Mouse (Mus musculus): ENCODE data around the gene Nek2.

The Nek2 gene

DNA sequence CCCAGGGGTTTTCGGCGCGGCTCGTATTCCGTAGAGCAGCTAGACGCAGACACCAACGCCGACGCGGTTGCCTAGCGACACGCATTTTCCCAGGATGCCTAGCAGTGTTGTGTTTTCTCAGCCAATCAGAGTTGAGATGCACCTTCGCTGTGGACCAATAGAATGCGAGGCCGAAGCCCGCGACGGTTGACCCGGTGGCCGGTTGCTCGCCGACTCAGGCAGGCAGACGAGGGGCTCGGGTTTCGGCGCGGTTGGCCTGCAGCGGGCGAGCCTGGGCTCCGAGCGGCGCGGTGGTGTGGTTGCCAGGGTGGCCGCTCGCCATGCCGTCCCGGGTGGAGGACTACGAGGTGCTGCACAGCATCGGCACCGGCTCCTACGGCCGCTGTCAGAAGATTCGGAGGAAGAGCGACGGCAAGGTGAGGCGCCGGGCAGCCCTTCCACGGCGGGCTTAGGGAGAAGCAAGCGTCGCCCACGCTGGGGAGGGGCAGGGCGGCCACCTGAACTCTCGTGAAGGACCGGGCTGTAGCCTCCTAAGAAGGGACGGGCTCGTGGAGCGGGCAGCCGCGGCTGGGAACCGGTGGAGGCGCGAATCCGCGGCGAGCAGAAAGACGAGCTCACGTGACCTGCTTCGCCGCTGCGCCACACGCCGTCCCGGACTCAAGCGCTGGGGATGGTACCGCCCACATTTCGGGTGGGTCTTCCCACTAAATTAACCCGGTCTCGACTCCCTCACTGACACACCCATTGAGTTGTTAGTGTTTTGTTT lies at the start of gene Nek2:
Gene Nek2 (plus strand): TSS at position 119 of the 766 bp plus-strand sequence.
- DNase-seq (ENCODE audit: low spot score): peak; percentile 98

DNA sequence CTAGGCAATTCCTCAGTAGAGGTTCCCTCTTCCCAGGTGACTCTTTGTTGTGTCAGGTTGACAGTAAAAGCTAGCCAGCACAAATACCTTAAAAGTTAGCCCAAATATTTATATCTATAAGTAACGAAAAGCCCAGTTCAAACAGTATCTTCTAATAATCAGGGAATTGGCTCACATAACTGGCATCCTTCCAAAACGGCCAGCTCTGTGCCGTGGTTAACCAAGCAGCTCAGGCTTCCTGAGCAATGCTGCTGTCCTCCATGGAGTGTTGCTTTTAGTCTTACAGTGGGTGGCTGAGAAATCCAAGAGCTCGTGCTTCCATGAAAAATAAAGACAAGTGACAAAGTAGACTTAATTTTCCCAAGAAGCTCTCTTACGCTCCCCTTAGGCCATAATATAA lies 47.1 kb upstream of the Nek2 start:
- no peak for DNase-seq (ENCODE audit: low spot score)

DNA sequence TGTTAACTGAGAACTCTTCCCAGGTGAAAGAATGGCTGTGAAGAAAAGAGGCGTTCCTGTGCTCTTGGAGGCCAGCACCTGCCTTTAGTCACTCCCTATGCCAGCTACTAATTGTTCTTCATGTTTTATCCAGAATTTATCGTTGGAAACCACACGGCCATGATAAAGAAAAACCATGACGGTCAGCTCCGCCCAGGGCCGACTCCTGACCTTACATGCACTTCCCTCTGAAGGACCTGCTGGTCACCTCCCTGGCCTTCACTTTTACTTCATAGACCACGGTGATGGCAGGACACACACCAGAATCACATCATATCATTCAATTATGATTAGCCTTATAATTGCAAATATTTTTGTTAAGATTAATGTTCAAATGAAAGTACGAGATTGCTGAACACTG lies 46.1 kb upstream of the Nek2 start:
- DNase-seq (ENCODE audit: low spot score): no peak

DNA sequence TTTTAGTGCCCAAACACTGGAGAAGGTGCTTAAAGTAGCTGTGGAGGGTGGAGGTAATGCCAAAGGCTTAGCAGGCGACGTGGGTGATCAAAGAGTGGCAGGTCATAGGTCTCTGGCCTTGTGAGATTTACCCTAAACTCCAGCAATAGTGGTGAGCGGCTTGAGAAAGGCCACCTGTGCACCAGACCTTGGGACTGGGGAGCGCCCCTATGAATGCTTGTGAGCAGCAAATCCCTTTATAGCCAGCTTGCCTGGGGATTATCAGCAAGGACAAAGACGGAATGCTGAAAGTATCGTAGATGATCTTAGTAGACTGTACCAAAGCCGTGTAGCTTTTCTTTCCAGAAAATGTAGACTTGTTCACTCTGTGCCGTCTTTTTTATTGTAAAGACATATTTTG lies 43.7 kb upstream of the Nek2 start:
- DNase-seq (ENCODE audit: low spot score): no peak

DNA sequence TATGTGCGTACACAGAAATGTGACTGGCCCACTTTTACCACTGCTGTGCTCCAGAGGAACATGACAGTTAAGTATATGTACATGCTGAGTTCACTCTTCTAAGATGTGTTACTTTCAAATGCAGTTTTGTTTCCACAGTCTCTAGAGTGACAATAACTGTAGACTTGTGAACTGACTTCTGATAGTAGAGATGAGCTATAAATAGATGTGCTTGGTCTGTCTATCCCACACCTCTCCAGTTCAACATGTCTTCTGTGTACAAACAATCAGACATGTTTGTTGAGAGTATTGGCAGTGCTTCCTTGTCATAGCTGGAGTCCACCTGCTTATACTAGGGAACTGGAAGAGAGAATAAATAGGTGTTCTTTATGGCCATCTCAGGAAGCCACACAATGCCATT lies 40.8 kb upstream of the Nek2 start:
- DNase-seq (ENCODE audit: low spot score): no peak

DNA sequence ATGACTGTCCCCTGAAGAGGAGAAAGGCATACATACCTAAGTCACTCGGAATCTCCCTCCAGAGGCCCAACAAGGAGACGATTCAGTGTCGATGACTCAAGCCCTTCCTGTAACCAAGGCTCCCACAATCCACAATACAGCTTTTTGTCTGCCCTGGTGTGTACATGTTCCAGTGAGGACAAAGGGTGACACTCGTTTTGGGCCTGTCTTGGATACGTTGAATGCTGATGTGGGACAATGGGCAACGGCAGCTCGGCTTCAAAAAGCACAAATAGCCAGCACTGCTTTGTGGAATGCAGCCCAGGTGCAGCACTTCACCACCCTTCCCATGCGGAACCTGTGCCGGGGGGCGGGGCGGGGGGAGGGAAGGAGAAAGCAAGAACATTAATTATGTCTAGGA lies 36.1 kb upstream of the Nek2 start:
- no peak for DNase-seq (ENCODE audit: low spot score)

DNA sequence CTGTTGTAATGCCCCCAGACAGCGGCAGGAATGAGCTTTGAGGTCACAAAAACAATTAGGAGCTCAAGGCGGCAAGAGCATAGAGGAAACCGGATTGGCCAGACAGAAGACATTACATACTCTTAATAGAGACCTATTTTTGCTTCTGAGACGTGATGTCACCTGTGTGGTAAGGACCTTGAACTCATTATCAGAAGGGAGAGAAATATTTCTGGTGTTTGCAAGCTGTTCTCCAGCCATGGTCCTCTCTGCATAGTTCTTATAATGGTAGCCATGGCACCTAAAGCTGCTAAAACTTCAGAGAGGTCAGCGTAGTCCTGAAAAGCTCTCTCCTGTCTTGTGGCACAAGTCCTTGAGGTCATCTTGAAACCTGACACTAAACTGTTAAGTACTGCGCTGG lies 35.0 kb upstream of the Nek2 start:
- no peak for DNase-seq (ENCODE audit: low spot score)

DNA sequence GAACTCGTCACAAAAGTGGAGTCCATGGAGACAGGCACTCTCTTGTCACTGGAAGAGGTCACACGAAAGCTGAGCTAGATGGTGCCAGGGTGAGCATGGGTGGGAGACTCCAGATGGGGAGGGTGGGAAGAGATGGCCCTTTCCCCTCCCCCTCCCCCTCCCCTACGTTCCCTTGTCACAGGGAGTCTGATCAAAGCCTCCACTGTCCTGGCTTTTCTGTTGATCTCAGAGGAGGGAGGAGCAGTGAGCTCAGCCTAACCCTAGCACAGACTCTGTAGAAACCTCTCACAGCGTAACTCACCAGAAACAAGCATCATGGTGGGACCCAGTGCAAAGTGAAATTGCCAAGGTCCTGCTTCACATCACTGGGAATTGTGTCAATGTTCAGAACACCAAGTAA lies 33.9 kb upstream of the Nek2 start:
- no peak for DNase-seq (ENCODE audit: low spot score)

DNA sequence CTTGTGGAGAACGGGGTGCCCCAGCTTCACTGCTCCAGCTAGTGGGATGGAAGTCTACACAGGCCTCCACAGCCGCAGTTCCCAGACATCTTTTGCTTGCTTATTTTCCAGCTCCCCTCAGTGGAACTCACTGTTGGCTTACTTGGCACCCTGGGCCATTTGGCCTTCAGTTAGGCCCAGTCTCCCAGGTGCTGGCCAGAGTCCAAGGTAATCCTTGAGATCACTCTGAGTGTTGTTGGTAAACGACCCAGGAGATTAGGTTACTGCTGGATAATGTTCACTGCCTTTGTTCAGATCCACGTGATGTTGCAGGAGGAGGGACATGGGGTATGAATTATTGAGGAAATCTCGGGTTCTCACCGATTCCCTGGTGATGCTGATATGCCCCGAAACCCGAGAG lies 28.3 kb upstream of the Nek2 start:
- no peak for DNase-seq (ENCODE audit: low spot score)

DNA sequence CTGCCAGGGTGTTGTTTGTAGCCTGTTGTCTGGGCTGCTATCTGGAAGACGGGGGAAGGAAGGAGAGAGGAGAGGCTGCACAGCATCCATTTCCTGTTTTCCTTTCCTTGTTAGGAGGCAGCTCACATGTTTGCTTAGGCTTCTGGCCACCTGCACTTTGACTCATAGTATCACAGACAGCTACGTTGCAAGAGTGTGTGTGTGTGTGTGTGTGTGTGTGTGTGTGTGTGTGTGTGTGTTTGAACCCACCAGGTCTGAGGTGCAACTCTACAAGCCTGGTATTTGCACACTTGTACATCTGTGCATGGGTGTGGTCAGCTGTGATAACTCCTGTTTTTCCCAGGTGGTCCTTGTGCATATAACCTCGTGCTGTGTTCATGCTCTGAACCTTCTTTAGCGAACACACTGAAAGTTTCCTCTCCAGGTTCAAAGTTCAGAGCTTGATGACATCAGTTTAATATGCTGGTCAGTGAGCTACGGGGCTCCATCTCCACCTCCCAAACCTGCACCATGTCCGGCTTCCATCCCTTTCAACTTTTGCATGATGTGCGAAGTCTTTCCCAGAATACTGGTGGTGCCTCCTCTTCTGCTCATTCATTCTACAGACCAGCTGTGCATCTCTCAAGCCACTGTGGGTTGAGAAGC lies 27.2 kb upstream of the Nek2 start:
- no peak for DNase-seq (ENCODE audit: low spot score)

DNA sequence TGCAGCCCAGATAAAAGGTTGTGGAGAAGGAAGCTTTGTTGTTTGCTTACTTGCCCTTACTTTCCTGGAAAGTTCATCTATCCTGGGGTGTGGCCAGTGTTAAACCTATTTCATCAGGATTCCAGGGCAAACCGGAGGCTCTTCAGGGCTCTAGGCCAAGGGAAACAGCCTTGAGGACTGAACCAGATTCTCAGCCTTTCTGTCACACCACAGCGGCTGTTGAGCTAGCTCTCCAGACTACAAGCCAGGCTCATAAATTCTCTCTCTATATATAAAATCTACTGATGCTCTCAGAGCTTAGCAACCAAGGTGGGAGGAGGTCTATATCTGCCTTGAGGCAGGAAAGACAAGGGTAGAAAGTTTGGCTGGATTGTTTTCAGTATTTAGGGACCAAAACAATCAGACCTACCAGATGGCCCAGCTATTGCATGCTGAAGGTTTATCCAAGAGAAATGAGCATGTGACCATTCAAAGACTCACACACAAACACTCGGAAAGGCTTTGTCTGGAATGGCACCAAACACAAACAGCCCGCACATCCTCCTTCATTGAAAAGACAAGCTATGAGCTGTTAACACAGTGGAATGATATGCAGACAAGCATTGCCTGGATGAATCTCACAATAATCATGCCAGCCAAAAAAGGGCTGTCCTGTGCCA lies 24.9 kb upstream of the Nek2 start:
- no peak for DNase-seq (ENCODE audit: low spot score)

DNA sequence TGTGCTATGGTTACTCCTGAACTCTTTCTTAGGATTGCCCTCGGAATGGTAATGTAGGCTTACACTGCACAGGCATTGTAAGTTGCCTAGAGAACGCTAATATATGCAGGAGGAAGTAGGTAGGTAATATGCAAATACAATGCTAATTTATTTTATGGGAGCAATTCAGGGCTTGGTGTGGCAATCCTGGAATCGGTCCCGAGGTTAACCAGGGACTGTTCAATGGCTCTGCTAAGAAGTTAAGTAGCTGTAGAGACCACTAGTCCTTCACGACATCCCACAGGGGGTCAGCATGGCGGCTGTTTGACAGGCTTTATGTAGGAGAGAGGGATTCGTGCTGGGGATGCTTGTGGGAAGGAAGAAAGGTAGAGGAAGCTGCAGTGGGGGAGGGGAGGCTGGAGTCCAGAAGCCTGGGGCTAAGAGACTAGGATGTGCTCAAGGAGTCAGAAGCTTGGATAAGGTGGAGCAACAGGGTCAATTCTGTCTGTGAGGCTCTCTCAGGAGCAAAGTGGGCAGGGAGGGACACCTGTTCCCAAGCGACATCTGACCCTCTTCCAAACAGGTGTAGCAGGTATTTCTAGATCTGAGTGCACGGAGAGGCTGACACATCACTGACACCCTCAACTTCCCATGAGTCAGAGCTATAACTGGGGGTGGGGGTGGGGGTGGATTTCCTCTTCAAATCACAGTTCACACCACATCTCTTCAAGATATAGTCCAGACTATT lies 19.0 kb upstream of the Nek2 start:
- no peak for DNase-seq (ENCODE audit: low spot score)

DNA sequence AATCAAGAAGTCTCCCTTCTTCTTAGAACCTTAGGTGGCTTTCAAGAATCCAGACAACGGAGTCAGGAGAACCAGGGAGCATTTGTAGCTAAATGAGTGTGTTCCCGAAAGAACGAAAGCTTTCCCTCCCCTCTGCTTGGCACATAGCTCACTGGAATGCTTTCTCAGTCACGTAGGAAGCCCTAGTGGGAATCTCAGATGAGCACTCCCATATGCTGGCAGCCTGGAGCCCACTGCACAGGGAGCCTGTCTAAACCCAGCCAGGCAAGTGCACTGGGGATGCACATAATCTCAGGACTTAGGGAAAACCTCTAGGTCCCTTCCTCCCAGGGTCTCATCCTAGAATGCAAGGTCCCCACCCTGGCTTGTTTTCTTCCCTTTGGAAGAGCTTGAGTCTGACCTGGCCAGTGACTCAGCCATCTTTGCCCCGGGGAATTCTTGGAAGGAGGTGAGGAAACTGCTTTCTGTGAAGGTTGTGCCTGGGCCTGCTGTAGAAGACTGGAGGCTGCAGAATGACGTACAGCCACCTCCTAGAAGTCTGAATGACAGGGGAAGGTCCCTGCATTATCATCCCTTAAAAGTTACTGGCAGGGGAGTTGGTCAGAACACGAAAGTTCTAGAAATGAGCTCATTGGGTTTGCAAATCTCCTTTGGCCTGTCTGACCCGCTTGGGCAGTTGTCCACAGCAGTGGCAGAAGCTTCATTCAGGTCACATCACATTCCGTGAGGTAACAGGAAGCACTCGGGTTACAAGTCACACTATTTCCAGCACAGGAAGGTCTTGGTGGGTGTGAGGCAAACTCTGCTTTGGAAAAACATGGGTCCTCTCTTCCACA lies 18.2 kb upstream of the Nek2 start:
- DNase-seq (ENCODE audit: low spot score): no peak

DNA sequence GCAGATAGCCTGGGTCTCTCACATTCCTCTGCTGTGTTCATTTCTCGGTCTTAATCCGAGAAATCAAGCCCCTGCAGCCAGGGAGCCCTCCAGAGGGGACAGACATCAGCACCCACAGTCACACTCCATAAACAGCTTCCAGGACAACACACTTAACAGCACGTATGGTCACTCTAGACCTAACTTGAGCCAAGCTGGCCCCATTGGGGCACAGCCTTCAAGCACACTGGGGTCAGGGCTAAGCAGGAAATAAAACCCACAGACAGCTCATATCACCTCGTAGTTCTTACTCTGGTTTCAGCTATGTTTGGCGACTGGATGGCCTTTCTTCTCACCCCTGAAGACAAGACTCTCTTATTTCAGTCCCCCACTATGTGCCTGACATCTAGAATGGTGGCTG lies 16.5 kb upstream of the Nek2 start:
- DNase-seq (ENCODE audit: low spot score): no peak

DNA sequence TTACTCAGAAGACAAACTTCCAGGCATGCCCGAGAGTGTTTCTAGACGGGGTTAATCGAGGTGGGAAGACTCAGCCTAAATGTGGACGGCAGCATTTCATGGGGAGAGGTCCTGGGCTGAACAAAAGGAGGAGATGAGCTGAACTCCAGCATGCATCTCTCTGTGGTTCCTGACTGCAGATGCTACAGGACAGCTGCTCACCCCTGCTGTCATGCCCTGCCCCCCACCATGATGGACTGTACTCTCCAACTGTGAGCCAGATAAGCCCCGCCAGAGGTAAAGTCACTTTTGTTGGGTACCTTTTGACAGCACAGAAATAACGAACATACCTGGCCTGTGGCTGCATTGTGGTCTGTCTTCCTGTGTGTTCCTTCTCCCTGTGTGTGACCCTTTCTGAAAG lies 15.5 kb upstream of the Nek2 start:
- no peak for DNase-seq (ENCODE audit: low spot score)

DNA sequence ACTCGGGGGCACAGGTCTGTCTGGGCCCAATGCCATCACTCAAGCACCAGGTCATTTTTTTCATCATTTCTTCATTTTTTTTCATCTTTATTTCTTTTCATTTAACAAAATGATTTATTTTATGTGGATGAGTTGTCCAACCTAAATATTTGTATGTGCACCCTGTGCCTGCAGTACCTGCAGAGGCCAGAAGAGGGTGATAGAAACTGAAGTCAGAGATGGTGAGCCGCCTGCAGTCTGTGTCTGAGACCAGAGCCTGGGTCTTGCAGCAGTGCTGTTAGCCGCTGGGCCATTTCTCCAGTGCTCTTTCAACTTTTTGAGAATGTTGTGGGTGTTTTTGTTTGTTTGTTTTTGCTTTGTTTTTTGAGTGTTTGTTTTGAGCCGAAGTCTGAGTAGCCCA lies 14.5 kb upstream of the Nek2 start:
- DNase-seq (ENCODE audit: low spot score): no peak

DNA sequence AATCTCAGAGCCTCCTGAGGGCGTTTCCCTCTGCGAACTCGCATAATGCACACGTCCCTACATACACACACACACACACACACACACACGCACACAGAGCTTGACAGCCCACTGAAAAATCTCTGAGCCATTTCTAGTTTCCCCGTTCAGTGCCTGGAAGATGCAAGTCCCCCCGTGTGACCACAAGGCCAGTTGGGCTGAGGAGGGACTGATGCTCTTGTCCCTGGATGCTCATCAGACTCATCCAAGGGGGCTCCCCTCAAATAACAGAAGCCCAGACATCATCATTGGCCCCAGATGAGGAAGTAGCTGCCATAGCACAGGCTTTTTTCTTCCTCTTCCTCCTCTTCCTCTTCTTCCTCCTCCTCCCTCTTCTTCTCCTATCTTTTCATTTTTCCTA lies 13.3 kb upstream of the Nek2 start:
- no peak for DNase-seq (ENCODE audit: low spot score)

DNA sequence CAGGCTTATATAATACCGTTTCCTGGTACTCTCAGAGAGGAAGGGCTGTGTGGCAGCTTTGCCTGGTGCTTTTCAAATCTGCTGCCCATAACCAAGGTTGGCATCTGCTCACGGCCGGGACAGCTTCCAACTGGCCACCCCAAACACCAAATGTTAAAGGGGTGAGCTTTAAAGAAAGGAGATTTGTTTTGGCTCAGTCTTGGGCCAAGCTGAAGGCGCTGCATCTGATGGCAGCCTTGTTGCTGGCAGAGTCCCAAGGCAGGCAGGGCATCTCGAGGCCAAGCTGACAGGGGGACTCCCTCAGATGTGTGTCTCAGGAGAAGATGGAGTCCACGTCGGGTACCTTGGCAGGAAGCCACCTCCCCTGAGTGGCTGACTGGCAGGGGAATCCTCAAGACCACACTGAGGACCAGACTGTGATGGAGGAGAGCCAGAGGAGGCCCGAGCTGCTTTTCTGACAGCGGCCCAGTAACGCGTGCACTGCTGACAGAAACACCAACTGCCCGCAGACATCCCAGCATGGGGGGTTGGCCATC lies 12.5 kb upstream of the Nek2 start:
- DNase-seq (ENCODE audit: low spot score): no peak

DNA sequence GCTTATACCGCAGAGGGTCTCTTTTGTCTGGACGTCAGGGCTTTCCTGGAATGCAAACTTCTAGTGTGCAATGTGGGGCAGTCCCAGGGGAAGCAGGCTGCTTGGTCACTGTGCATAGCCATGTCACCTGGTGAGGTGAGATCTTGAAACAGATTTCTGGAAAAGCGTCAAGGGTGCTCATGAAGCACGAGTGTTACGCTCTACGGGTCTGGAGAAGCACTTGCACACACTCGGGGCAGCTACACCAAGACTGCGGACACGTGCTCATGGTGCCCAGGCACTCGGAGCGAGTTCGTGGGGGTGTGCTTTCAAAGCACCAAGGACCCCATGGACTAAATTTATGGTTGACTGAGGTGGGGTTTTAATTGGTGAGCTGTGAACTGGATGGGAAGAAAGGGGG lies 9.5 kb upstream of the Nek2 start:
- DNase-seq (ENCODE audit: low spot score): no peak

DNA sequence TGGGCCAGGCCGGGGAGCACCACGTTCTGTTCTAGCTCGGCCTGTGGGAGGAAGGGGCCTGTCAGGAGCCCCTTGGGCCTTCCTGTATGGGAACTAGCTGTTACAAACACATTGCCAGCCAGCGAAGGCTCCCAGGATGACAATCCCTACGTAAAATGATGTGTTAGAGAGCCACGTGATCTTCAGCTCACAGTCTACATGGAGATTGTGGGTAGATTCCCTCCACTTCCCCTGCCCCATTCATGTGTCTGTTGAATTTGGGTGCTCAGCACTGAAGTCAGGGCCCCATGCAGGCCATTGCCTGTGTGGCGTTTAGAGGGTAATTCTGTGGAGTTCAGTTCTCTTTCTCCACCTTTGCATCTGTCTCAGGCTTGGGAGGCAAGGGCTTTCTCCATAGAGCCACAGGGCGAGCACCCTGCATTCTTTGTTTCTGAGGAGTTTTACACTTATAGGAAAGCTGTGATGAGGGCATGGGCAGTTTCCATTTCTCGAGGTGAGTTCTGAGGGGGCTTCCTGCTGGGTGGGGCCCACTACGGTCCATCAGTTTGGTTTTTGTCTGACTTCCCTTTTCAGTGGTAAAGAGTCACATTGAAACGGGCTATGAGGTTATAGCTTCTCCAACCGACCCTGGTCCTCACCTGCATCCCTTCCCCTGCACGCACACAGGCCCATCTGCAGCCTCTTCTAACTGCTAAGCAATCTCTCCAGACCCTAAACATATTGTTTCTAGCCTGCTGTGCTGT lies 8.1 kb upstream of the Nek2 start:
- DNase-seq (ENCODE audit: low spot score): no peak

DNA sequence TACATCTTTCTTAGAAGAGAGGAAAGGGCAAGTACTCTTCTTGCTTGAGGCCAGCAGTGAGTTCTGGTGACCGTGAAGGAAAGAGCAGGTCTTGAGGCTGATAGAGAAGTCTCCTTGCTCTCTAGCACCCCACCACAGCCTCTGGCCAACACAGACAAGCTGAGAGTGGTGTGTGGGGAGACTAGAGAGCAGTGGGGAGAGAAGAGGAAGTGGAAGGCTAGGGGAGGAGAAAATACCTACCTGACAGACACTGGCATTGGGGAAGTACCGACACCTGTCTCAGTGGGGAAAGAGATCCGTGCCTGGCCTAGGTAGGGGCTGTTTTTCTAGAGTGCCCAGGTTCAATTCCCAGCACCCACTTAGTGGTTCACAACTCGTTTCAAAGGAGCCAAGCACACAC lies 7.0 kb upstream of the Nek2 start:
- no peak for DNase-seq (ENCODE audit: low spot score)
